Mouse (Mus musculus): ENCODE measurements around the gene Rps11. TPM values are rescaled to one million over a fixed set of nuclear protein-coding genes. Genes with fewer than 3 reads are reported as not detected.
"Not testable (repeated sequence)": the region's sequence is repeated elsewhere in the genome, so short reads cannot be mapped to it uniquely, and the experiment has no call there.

The Rps11 gene
- total RNA-seq, 2 experiments from 2014 or later = 1,201 to 2,516 TPM

DNA sequence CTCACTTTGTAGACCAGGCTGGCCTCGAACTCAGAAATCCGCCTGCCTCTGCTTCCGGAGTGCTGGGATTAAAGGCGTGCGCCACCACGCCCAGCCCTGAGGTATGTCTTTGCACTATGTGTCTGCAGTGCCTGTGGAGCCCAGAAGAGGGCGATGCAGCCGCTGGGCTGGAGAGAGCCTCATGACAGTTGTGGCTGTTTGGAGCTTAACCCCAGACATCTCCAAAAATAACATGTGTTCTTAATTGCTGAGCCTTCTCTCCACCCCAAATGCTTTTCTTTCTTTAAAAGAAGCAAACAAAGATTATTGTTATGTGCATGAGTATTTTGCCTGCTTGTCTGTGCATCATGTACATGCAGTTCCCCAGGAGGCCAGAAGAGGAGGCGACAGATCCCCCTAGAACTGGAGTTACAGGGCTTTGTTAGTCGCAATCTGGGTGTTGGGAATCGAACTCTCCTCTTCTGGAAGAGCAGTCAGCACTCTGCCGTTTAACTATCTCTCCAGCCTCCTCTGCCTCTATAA lies 30.8 kb upstream of the Rps11 start:
- ATAC-seq (ENCODE audit: poor library complexity, severe bottlenecking) = 0 out of 2 replicates have a peak, but pooled peaks have one; percentile 35

DNA sequence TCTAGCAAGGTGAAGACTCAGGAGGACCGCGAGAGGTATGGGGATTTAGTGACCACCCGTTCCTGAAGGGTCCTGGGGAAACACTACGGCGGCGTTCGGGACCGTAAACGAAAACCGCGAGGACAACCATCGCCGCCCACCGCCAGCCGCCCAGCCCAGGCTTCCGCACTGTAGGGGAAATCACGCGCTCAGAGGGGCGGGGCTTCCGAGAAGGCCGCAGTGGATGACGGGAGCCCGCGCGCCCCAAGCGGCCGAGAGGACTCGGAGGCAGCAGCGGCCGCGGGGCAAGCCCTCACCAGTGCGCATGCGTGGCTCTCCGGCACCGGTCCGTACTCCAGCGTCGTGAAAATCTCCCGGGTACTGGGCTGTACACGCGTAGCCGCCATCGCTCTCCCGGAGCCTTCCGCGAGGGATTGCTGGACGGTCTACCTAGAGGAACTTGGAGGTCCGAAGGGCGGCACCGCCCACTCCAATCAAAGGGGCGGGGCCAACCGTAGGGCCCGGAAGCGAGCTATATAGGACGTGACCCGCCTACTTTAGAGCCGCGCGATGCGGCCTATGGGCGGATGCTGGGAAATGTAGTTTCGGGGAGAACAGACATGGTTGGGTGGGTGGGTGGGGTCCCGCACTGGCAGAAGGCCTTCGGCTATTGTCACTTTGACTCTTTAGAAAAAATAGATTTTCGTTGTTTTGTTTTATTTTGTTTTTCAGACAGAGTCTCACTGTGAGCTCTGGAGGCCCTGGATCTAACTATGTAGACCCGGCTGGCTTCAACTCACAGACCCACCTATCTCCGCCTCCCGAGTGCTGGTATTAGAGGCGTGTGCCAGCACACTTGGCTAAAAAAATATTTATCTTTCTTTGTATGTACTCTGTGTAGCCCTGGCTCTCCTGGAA lies 30.1 kb upstream of the Rps11 start, which contains the start of the genes Pih1d1 and Aldh16a1:
Gene Pih1d1 (plus strand): TSS at position 208 of the 897 bp plus-strand sequence.
Gene Aldh16a1 (minus strand): TSS at position 489 of the 897 bp plus-strand sequence.
- peak; percentile 96 for ATAC-seq (ENCODE audit: poor library complexity, severe bottlenecking)

DNA sequence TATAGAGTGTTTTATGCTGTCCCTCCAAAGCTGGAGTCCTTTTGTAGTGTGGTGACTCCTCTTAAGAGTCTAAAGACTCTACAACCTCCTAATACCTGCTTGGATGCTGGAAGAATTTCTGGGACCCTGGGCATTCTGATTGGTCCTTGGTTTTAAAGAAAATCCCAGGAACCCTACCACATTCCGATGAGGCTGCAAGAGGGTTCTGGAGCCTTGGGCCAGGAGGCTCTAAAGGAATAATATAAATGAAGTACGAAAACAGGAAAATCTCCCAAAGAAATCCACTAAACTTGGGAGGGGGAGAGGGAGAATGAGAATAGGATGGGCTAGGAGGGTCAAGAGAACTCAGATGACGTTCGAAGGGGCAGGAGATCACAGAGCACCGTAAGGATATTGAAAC lies 29.3 kb upstream of the Rps11 start:
- no peak for ATAC-seq (ENCODE audit: poor library complexity, severe bottlenecking)

DNA sequence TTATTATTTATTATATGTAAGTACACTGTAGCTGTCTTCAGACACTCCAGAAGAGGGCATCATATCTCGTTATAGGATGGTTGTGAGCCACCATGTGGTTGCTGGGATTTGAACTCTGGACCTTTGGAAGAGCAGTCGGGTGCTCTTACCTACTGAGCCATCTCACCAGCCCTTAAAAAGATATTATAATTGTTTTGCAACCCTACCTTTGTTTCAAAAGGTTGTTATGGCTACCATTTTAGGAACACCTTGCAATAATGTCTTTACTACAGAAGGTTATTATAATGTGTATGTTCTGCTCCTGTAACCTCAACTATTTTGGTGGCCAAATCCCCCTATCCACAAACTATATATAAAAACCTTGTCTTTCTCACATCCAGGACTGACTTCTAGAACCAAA lies 28.8 kb upstream of the Rps11 start:
- not testable (repeated sequence) for ATAC-seq (ENCODE audit: poor library complexity, severe bottlenecking)

DNA sequence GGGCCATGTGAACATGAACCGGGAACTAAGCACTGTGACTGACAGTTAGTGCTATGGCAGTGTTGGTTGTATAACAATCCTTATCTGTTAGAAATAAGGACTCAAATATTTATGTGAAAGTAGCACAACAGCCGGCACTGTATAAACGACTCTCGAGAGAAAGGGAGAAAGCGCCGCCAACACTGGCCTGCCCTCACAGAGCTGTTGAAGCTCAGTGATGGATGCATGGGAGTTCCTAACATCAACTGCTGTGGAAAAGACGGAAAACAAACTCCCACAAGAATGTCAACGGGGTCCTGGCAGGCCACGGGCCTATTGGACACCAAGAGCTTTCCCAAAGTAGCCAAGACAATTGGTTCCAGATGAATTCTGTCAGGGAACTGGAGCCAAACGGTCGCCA lies 27.1 kb upstream of the Rps11 start:
- ATAC-seq (ENCODE audit: poor library complexity, severe bottlenecking) = no peak

DNA sequence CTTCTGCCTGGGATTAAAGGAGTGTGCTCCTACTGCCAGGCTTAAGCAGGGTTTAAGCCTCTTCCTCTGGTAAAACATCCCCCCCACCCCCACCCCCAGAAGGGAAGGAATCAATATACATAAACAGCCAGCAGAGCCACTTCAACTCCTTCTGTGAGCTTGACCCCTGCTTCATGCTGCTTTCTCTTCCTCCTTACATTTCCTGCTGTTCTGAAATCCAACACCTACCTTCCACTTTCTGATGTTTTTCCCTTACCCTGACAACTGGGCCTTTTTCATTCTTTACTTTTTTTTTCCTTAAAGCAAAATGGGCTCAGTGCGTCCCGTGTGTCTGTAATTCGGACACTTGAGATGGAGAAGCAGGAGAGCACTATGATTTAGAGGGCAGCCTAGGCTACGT lies 26.1 kb upstream of the Rps11 start:
- no peak for ATAC-seq (ENCODE audit: poor library complexity, severe bottlenecking)

DNA sequence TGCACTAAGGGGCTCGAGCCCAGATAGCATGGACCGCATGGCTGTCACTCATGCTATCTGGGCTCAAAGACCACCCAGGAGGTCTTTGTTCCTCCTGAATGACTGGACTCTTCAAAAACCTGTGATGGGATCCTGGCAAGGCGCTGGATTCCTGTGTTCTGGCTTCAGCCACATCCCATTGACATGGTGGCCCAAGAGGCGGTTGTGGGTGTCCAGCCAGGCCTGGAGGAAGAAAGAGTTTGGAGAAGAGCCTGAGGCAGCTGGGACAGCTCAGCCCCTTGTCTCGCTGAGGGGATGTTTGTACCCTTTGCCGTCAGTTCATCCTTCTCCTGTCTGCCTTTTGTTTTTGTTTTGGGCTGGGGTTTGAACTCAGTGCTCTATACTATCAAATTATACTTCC lies 25.3 kb upstream of the Rps11 start:
- no peak for ATAC-seq (ENCODE audit: poor library complexity, severe bottlenecking)

DNA sequence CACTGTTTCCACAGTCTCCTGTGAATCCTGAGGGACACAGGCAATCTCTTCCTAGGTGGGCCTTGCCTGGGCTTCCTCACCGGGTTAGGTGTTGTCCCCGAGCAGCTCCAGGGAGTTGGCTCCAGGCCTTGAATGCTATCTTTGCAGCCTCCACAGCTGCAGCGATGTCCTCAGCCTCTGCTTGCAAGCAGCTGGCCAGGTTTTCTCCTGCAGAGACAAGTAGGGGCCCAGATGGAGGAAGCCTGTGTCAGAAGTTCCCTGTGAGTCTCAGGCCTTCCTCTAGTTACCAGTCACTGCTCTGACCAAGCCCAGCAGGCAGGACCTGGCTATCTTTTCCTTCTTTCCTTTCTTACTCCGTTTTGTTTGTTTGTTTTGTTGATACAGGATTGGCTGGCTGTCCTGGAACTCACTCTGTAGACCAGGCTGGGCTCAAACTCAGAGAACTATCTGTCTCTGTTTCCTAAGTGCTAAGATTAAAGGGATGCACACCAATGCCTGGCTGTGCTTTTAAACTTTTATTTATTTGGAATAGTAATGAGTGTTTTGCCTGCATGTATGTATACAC lies 24.4 kb upstream of the Rps11 start:
- ATAC-seq (ENCODE audit: poor library complexity, severe bottlenecking) = no peak

DNA sequence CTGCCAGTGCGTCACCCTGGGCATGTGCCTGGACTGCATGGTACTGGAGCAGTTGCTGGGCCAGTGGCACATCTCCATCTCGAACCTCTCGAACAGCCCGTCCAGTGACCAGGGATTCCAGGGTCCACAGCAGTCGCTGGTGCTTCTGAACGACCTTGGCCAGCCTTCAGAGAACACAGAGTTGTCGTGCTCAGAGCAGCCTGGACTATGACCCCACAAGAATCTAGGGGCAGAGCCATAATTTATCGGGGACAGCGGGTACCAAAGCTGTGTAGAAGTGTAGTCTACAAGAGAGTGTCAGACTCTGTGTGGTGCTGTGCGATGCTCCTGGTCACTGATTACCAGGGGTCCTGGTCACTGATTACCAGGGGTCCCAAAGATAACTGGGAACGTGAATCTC lies 23.7 kb upstream of the Rps11 start:
- no peak for ATAC-seq (ENCODE audit: poor library complexity, severe bottlenecking)

DNA sequence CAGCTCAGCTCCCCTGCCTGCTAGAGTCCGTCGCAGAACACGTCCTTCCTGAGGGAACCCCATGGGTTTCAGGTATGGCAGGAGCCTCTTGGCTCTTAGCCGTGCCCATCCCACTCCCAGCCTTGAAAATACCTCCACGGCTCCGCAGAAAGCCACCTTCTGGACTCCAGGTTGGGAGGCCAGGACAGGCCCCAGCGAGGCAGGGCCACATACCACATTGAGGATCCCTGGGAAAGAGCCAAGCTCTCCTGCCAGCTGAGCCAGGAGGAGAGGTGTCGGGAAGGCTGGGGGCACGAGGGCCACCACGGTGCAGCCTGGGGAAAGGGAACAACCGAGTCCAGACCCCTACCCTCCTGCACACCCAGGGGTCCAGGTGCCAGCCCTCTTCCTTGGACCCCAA lies 23.0 kb upstream of the Rps11 start:
- no peak for ATAC-seq (ENCODE audit: poor library complexity, severe bottlenecking)

DNA sequence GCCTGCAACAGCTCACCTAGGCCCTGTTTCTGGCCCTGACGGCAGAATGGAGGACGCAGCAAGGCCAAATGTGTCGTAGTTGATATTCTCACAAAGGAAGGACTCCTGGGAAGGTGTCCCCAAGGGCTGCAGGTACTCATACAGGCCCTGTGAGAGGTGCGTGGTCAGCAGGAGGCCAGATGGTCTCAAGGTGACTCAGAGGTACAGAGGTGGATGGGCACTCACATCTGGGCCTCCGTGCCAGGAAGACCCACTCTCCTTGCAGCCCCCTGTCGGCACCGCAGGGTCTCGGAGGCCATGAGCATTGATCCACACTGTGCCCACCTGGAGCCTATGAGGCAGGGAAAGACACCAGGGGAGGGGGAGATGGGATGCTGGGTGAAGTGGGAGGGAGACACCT lies 21.2 kb upstream of the Rps11 start:
- ATAC-seq (ENCODE audit: poor library complexity, severe bottlenecking) = no peak

DNA sequence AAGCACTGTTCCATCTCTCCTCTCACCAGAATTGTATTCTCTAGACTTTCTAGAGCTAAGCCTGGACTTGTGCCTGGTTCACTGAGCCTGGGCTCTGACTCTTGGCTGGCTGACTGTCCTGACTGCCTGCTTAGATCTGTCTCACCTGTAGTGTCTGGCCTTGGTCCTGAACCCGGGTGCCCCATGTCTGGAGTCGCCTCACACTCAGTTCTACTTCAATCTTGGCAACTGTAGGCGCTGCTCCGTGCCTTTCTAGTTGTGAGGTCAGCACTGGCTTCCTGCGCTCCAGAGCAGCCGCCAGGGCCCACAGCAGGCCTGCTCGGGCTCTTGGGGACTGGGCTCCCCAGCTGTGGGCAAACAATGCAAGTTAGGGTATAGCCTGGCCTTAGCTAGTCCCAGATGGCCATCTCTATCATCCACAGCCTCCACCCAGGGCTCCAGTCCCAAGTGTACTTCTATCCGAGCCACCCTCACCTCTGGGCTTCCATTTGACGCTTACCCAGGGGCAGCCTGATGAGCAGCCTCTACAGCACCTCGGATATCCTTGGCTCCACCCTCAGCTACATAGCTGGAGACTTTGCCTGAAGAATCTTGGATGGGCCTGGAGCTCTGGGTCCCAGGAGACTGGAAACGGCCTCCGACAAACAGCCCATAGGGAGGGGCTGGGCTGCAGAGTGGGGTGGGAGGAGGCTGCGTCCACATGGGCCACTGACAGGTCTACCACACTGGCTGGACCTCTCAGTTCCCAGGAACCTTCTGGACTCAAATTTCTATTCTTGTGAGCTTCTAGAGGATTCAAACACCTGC lies 20.3 kb upstream of the Rps11 start:
- no peak for ATAC-seq (ENCODE audit: poor library complexity, severe bottlenecking)

DNA sequence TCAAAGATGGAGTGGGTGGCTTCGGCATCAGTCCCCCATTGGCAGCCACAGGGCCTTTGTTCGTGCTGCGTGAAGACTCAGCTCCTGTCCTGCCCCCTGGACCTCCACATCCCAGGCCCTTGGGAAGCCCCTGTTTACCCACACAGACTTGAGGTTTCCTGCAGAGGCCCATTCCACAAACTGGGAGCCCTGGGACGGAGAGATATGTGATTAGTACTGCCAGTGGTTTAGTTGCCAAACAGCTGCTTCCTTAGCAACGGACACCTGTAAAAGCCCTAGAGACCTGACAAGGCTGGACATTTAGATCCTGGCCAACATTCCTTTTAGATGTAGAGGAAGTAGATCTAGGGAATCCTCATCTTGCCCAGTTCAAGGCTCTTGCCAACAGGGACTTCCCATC lies 17.7 kb upstream of the Rps11 start:
- ATAC-seq (ENCODE audit: poor library complexity, severe bottlenecking) = no peak

DNA sequence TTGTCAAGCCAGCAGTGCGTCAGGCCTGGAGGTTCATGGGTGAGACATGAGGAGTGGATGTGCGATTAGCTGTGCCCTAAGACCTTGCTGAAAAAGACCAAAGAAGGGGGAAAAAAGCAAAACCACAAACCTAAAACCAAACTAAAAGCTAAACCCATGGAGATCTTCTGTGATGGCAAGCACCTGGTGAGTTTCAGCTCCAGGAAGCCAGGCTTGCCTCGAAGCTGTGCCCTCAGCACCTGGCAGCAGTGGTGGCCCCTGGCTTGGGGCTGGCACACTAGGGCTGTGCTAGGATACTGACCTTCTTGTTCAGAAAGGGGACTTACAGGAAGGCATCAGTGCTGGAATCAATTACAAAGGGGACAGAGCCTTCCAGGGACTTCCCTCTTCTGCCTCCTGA lies 17.1 kb upstream of the Rps11 start:
- no peak for ATAC-seq (ENCODE audit: poor library complexity, severe bottlenecking)

DNA sequence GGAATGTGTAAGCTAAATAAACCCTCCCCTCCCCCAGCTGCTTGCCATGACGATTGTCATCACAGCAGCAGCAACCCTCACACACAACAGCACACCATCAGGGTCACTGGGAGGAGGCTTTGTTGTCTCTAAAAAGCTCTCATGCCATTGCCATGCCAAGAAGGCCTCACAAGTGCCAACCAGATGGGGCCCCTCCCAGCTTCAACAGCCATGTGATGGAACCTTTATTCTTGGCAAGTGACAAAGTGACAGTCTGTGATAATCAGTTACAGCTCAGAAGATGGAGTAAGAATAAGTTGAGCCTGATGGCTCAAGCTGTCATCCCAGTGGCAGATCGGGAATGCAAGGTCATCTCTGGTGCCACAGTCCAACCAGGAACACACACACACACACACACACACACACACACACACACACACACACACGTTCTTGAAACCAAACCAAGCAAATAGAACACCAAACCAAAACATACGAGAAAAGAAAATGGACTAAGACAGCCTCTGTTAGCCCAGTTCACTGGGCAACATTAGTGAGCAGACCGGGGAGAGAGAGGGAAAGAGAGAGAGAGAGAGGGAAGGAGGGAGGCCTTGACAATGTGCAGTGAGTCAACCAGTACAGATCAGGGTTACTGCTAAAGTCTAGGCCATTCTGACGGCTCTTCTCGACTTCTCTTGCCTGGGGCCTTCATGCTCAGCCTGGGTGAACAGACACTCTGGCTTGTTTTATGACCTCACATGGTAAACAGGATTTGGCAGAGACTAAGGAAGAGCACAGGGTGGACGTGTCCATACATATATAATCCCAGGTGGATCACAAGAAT lies 15.9 kb upstream of the Rps11 start:
- no peak for ATAC-seq (ENCODE audit: poor library complexity, severe bottlenecking)

DNA sequence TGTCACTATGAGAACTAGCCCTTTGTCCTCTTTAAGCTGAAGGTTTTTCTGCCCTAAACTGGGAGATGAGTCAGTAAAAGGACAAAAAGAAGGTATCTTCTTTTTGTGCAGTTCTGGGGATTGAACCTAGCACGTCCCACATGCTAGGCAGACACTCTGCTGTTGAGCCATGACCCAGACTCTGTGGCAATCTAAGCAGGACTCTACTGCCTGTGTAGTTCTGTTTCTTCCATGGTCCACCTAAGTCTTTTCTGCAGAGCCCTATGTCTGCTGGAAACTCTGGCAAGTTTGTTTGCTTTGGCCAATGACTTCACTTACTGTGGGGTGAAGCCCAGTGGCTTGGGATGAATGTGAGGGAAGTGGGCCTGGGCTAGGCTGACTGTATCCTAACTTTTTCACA lies 14.2 kb upstream of the Rps11 start:
- no peak for ATAC-seq (ENCODE audit: poor library complexity, severe bottlenecking)

DNA sequence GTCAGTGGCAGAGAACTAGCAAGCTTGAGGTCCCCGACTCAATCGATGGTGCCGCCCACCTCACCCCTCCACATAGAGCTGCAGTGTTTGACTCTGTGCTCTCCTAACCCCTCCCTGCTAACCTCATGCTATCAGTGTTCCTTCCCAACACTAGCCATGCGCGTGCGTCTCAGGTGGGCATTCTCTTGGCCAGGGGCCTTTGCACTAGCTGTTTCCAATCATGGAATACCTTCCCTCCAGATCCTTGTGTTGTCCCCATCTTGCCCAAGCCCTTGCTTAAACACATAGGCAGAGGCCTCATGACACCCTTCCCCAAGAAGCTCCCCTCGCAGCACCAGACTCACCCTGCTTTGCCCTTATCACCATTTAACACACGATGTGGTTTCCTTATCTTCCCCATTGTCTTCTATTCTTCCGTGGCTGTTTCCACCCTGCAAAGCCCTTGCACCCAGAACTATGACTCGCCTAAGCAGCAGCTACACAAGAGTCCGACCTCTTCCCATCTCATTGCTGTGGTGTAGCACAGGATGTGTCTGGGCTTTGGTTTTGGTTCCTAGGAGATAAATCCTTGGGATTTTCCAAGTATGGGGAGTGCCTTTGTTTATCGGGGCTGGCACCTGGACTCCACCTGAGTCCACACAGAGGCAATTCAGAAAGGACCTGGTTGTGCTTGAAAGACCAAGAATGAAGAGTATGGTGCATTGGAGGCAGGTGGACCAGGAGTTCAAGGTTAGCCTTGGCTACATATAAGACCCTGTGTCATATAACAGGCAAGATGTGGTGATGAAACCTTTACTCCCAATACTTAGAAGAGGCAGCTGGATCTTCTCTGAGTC lies 13.2 kb upstream of the Rps11 start:
- ATAC-seq (ENCODE audit: poor library complexity, severe bottlenecking) = peak; percentile 39

DNA sequence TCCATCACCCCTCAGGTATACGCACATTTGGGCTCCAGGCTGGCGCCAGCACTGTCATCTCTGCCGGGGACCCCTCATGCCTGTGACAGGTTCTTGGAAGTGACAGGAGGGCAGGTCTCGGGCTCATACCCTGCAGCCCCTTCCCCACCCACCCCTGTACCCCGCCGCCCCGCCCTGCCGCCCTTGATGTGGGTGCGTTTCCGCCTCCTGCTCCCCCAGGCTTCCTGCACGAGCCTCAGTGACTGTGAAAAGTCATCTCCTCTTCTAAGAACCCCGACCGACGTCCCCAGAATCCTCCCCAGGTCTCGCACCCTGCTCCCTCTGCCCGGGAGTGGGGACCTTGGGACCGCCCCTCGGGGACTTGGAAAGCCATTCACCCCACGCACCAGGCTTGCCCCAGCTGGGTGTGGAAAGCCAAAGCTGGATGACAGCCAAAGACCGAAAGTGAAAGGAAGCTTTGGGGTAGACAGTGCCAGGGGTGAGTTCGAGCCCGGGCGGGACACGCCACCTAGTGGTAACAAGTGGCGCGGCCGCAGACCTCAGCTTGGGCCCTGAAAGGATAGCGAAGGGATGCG lies 11.8 kb upstream of the Rps11 start, which contains the start of the genes Gm45713 and Flt3l:
Gene Gm45713 (minus strand): TSS at position 239 of the 575 bp plus-strand sequence.
Gene Flt3l (minus strand): TSS at position 440 of the 575 bp plus-strand sequence.
- ATAC-seq (ENCODE audit: poor library complexity, severe bottlenecking) = peak; percentile 93

DNA sequence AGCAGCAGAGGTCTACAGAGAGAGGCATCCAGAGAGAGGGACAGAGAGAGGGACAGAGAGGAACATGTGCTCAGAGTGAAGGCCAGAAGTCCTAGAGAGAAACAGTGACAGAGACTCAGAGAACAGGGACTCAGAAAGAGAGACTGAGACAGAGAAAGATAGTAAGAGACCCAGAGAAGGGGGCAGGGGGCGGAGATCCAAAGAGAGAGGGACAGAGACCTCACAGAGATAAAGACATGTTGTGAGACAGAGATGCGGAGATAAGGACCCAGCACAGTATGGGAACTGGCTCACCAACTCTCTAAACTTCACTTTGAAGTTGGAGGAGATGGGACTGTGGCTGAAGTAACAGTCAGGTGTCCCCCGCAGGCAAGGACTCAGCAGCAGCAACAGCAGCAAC lies 11.1 kb upstream of the Rps11 start:
- no peak for ATAC-seq (ENCODE audit: poor library complexity, severe bottlenecking)
